Mouse (Mus musculus): Measurements from ENCODE around the gene Slc2a4.
"Not testable (repeated sequence)": the region's sequence is repeated elsewhere in the genome, so short reads cannot be mapped to it uniquely, and the experiment has no call there.

The Slc2a4 gene

GRCm38 (mm10) chr11:69918118-69918517 lies 29.9 kb downstream of the Slc2a4 start:
- DNase-seq, result no peak

GRCm38 (mm10) chr11:69917379-69917948 lies 30.5 kb downstream of the Slc2a4 start:
- DNase-seq, result no peak

DNA sequence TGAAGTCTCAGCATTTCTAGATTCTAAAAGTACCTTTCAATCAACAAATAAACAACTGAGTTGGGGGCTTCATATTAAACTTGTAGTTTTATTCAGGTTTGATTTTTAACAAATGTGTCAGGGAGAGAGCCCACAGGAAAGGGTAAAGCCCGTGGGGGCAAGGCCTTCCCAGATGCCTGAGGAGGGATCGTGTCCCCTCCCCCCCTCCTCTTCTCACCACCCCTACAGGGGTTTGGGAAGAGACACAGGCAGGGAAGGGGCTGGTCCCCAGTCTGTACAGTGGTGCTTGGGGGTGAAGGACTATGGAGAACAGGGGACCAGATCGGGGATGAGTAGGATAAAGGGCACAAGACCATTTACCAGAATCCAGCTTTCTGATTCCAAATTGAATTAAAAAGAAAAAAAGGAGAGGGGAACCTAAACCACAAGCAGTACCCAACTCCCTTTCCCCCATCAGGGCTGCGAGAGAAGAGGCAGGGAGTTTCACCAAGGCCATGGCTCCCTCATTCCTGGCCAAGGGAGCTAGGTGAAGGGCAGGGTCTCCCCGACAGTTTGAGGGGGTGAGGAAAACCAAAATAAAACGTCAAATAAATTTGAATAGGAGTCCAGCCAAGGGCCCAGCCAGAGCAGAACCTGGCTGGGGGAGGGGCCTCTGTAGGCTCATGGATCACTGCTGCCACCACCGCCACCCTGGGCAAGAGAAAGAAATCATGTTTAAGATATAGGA lies 31.2 kb downstream of the Slc2a4 start:
- not testable (repeated sequence) for DNase-seq

DNA sequence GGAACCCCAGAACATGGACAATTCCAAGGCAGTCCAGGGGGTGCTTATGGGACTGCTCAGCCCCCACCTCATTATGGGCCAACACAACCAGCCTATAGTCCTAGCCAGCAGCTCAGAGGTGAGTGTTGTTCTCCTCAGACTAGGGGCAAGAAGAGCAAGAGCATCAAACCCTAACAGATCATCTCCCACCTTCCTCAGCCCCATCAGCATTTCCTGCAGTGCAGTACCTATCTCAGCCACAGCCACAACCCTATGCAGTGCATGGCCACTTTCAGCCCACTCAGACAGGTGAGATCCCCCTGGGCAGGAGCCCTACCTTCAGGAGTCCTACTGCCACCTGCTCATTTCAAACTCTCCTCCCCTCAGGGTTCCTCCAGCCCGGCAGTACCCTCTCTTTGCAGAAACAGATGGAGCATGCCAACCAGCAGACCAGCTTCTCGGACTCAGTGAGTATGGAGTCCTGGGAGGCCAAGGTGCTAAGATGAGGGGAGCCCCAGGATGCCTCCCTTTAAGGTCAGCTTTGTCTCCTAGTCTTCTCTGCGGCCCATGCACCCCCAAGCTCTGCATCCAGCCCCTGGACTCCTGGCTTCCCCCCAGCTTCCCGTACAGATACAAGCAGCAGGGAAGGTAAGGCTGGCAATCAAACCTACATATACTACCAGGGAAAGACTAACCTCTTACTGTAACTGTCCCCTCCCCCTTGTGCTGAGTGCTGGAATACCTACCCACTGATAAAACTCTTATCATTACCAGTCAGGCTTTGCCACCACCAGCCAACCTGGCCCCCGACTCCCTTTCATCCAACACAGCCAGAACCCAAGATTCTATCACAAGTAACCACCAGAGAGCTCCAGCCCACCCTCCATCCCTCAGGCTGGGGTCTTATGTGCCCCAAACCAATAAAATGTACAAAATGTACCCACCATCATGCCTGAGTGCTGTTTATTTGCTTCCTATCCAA lies 32.0 kb downstream of the Slc2a4 start:
- no peak for DNase-seq

DNA sequence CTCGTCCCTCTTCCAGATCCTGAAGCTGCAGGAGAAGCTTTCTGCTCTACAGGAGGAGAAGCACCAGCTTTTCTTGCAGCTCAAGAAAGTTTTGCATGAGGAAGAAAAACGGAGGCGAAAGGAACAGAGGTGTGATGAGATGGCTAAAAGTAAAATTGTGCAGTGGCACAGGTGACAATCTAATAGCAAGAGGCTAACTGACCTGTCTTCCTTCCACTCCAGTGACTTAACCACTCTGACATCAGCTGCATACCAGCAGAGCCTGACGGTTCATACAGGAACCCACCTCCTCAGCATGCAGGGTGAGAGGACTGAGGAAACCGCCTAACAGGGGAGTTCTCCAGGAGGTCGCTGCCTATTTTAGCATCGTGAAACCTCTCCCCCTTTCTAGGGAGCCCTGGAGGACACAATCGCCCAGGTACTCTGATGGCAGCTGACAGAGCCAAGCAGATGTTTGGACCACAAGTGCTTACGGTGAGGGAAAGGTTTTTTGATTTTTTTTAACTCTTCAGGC lies 33.0 kb downstream of the Slc2a4 start:
- DNase-seq, result no peak

DNA sequence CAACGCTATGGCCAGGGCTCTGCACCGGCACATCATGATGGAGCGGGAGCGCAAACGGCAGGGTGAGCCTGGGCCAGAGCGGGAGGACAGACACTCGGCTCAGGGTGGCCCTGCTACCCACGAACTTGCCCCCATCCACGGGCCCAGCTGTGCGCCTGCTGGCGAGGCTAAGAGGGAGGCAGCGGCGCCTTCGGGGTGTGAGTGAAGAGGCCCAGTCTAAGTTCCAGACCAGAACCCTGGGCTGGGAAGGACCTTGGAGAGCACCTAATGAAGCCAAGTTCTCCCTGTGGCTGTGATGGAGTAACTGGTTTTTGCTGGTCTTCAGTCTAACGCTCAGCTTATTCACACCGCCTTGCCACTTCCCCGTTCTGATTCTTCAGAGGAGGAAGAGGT lies 33.6 kb downstream of the Slc2a4 start:
- DNase-seq, result no peak

GRCm38 (mm10) chr11:69913554-69914371 lies 34.2 kb downstream of the Slc2a4 start, which contains the start of gene Gps2:
Gps2 (plus strand) TSS chr11:69913888.
- DNase-seq, result peak; percentile 98

DNA sequence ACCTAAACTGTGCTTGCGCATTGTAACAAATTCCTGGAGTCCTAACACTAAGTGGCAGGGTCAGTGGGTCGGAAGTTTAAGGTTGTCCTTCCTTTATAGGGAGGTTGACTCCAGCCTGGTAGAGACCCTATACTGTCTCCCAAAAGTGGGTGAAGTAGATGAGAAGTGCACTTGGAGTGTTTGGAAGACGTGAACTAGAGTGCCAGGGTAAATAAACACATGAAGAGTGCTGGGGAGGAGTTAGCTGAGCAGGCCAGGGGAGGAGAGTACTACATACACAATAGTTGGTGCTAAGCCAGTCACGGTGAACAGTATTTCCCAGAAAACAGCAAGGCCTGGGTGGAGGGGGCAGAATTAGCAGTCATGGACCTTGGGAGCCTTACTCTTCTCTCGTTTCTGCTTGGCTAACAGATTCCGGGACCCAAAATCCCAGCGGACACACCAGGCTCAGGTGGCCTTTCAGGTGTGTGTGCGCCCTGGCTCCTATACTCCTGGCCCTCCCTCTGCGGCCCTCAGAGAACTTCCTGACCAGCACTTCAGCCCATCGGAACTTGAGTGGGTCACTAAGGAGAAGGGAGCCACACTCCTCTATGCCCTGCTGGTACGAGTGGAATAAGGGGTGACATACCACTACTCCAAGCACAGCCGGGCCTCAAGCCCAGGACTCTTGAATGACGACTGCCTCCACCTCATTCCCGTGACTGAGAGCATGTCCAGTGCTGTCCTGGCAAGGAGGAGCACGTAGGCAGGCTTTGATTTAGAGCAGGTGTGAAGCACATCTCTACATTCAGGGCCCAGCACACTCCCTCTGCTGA lies 35.1 kb downstream of the Slc2a4 start:
- no peak for DNase-seq

GRCm38 (mm10) chr11:69911701-69912100 lies 36.3 kb downstream of the Slc2a4 start:
- no peak for DNase-seq

DNA sequence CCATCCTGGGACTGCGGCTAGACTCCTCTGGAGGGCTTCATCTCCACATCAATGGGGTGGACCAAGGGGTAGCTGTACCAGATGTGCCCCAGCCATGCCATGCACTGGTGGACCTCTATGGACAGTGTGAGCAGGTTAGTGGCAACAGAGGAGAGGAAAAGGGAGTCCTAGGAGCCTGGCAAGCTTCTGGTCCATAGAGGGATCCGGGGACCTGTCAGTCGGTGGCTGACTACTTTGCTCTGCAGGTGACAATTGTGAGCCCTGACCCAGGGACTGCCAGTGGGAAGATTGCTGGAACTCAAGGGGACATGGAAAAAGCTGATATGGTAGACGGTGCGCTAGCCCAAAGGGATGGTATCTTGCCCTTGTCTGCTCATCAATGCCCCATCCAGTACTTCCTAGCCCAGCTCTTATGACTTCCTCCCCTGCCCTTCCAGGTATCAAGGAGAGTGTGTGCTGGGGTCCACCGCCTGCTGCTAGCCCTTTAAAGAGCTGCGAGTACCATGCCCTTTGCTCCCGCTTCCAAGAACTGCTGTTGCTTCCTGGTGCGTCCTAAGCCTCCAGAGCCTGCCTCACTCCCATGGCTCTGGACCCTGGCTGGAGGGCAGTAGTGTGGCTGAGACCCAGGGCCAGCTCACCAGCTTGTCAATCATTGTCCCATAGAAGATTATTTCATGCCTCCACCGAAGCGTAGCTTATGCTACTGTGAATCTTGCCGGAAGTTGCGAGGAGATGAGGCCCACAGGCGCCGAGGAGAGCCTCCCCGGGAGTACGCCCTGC lies 37.0 kb downstream of the Slc2a4 start:
- no peak for DNase-seq

- DNase-seq, result no peak
Measured at GRCm38 (mm10) chr11:69910177-69910576, 37.8 kb downstream of the Slc2a4 start.

- DNase-seq, result no peak
Measured at GRCm38 (mm10) chr11:69909174-69909573, 38.8 kb downstream of the Slc2a4 start.

GRCm38 (mm10) chr11:69908645-69909044 lies 39.3 kb downstream of the Slc2a4 start:
- DNase-seq, result no peak

GRCm38 (mm10) chr11:69904311-69904710 lies 43.7 kb downstream of the Slc2a4 start:
- DNase-seq, result no peak

GRCm38 (mm10) chr11:69902972-69903371 lies 45.0 kb downstream of the Slc2a4 start:
- no peak for DNase-seq

DNA sequence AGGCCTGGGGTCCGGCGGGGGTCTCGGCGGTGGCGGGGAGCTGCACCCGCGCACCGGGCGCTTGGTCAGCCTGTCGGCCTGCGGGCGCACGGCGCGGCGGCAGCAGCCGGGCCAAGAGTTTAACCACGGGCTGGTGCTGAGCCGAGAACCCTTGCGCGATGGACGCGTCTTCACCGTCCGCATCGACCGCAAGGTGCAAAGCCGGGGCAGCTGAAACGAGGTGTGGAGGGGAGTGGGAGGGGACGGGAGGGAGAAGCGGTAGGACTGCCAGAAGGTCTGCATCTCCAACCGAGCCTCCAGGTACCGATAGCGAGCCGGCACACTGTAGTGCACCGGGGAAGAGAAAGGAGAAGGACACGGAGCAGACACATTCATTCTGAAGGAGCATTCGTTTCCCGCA lies 46.0 kb downstream of the Slc2a4 start:
- no peak for DNase-seq

GRCm38 (mm10) chr11:69901406-69901846 lies 46.6 kb downstream of the Slc2a4 start:
- DNase-seq, result peak; percentile 99

DNA sequence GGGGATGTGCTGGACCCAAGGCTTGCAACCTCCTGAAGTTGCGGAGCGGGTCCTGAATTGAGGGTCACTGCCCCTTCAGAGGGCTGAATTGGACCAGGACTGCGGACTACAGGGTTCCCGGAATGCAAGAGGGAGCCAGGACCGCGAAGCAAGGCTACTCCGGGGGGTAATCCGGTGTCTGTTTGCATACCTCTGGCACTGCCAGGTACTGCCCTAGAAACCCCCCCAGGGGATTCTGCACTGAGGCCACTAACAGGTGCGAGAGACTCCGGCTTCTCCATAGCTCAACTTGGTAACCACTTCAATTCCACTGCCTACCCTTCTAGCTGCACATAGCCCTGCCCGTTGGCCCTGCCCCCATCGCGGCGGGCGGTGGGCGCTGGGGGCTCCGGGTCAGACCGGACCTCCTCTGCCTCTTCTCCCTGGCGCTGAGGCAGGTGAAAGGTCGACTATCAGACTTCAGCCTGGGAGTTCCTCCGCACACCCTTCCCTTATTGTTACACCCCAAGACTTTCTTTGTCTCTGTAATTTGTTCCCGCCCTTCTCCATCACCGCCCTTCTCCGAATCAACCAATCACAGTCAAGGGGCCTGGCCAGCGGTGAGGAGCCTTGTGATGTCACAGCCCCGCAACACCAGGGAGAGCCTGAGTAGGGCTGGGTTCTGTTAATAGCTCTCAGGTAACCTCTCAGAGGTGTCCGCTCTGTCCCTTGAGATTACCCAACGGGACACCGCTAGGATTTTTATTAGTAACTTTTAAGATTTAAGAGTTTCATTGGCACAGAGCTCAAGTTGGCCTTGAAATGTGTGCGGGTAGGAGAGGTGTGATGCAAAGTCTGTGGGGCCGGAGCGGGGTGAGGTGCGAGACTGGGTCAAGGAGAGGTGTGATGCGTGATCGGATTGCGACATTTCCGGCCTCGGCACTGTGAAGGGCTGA lies 47.2 kb downstream of the Slc2a4 start, which contains the start of the genes 2810408A11Rik and Neurl4:
Gene 2810408A11Rik (minus strand): TSS at position 517 of the 935 bp plus-strand sequence.
Gene Neurl4 (plus strand): TSS at position 602 of the 935 bp plus-strand sequence.
- DNase-seq, result peak; percentile 97

- DNase-seq, result no peak
Measured at GRCm38 (mm10) chr11:69899870-69900269, 48.1 kb downstream of the Slc2a4 start.

All from retina, postnatal 1 day (tissue).